ENCODE assay signal across 8 mouse cellular contexts in genomic region chr9:22225581-22226388, GRCm38 (mm10). TPM values are rescaled to one million over a fixed set of nuclear protein-coding genes. Genes with fewer than 3 reads are reported as not detected.
DNase-seq lines count a peak whose midpoint lies in the region; ATAC-seq and TF ChIP-seq lines count a peak whose summit lies in the region.

Gene Zfp809 (plus strand): TSS chr9:22225714.

- H3K27ac ChIP-seq in cortical plate, adult 2 months (ENCODE audit: insufficient read depth, low read length), result peak within 1 kb of the TSS; percentile 66; the same call in 1 of the 2 replicates

- DNase-seq in gastrocnemius, adult 8-10 months (ENCODE audit: low spot score in 2 of 2), result peak; percentile 98 to 99
- DNase-seq in hindlimb bud, embryonic 11.5 days (ENCODE audit: extremely low spot score, low read depth, low spot score), result peak; percentile 99
- peak; percentile 98 to 100 for DNase-seq in left cerebral cortex, adult 8-10 months (ENCODE audit: low spot score in 2 of 2)
- peak; percentile 99 to 100 for DNase-seq in right cerebral cortex, postnatal 10 days (ENCODE audit: low spot score in 2 of 2)
- DNase-seq in urinary bladder, postnatal 25 days (ENCODE audit: low spot score), result peak; percentile 99

- peak; percentile 49 for TF ChIP-seq CTCF in cortical plate, adult 2 months (IDR thresholded peaks at IDR 0.05; ENCODE audit: extremely low read depth, insufficient read depth, low read length)

- peak; percentile 95 for ATAC-seq in activated CD4-positive, CD25-positive, alpha-beta regulatory T cell, adult 4 months

- H3K4me3 ChIP-seq in cortical plate, adult 2 months (ENCODE audit: insufficient read depth, low read length), result peak within 1 kb of the TSS; percentile 46
- H3K4me3 ChIP-seq in megakaryocyte, embryonic 14.5 days (replicated peaks), result peak within 1 kb of the TSS; percentile 99

- no peaks in the 10 kb centered on the region for H3K4me1 ChIP-seq in cortical plate, adult 2 months (ENCODE audit: control insufficient read depth, insufficient read depth, low read length)
- H3K4me1 ChIP-seq in megakaryocyte, embryonic 14.5 days, result peaks cover 6% of the 10 kb centered on the region; the same call in 1 of the 2 replicates

- no peaks in the 10 kb centered on the region for H3K27me3 ChIP-seq in megakaryocyte, embryonic 14.5 days (replicated peaks)

- peaks cover 12% of the 10 kb centered on the region for H3K36me3 ChIP-seq in megakaryocyte, embryonic 14.5 days (replicated peaks; ENCODE audit: low read length)

- no peaks in the 10 kb centered on the region for H3K9me3 ChIP-seq in megakaryocyte, embryonic 14.5 days

- peak; percentile 81 for TF ChIP-seq POLR2A in cortical plate, adult 2 months (IDR thresholded peaks at IDR 0.05; ENCODE audit: extremely low read depth, insufficient read depth, low read length)

RNA-seq across cellular contexts. Expression of gene Zfp809, which starts in this region (rescaled TPM):
- polyA plus RNA-seq in activated CD4-positive, CD25-positive, alpha-beta regulatory T cell, adult 4 months (2017; shearing (Covaris generic)), result 10 to 100 TPM; 42.6 to 43.0 TPM
- polyA plus RNA-seq in cortical plate, adult 2 months (2012; rRNA removed), result 18.2 and 18.3 TPM in 2 replicates
- total RNA-seq in gastrocnemius, adult 8-10 months (2022), result 1 to 10 TPM; 4.7 to 7.5 (median 6.8) TPM
- 10 to 100 TPM; 17.9 to 26.0 (median 22.0) TPM for total RNA-seq in left cerebral cortex, adult 8-10 months (2022)
- 2.1 and 3.1 TPM in 2 replicates for polyA plus RNA-seq in megakaryocyte, embryonic 14.5 days (2012; ENCODE audit: insufficient read depth, low replicate concordance)

Comparison
In these comparisons a context has a peak if more than half of its experiments do, and no peak if none do; other contexts are left out.
1. Peak in every context shown above with its lines: DNase-seq, ATAC-seq, H3K4me3 ChIP-seq and H3K27ac ChIP-seq.